Mouse (Mus musculus) embryonic facial prominence, embryonic 15.5 days (tissue): ENCODE results near the gene Rab20. TPM values are rescaled to one million over a fixed set of nuclear protein-coding genes. Genes with fewer than 3 reads are reported as not detected.
"Not testable (repeated sequence)": the region's sequence is repeated elsewhere in the genome, so short reads cannot be mapped to it uniquely, and the experiment has no call there.

Experiments
- ATAC-seq: fragments of 200-750 bp; cut with Nextera tagmentation; 2 replicates; pipeline ENCODE4 v1.8.0; 2017; ENCODE audit warnings: low read depth, moderate TSS enrichment; ENCODE audit not compliant: insufficient number of reproducible peaks, low FRiP score, low TSS enrichment
- H3K27ac ChIP-seq: fragments of 300-500 bp; sonication (generic); replicated peaks from 2 replicates; pipeline ENCODE4 v1.5.1; 2015; ENCODE audit warnings: mild to moderate bottlenecking, inconsistent platforms
- H3K27me3 ChIP-seq: fragments of 300-500 bp; sonication (generic); 2 replicates; pipeline ENCODE4 v1.6.1; 2015; ENCODE audit warnings: inconsistent platforms
- H3K36me3 ChIP-seq: fragments of 300-500 bp; sonication (generic); 2 replicates; pipeline ENCODE4 v1.6.1; 2015; ENCODE audit warnings: mild to moderate bottlenecking, inconsistent platforms
- H3K4me1 ChIP-seq: fragments of 300-500 bp; sonication (generic); 2 replicates; pipeline ENCODE4 v1.6.1; 2015; ENCODE audit warnings: inconsistent platforms
- H3K4me2 ChIP-seq: fragments of 300-500 bp; sonication (generic); replicated peaks from 2 replicates; pipeline ENCODE4 v1.6.1; 2015; ENCODE audit warnings: mild to moderate bottlenecking, inconsistent platforms
- H3K4me3 ChIP-seq: fragments of 300-500 bp; sonication (generic); replicated peaks from 2 replicates; pipeline ENCODE4 v1.5.1; 2015; ENCODE audit warnings: mild to moderate bottlenecking, inconsistent platforms
- H3K9ac ChIP-seq: fragments of 300-500 bp; sonication (generic); 2 replicates; pipeline ENCODE4 v1.6.1; 2015; ENCODE audit warnings: inconsistent platforms
- H3K9me3 ChIP-seq: fragments of 300-500 bp; sonication (generic); replicated peaks from 2 replicates; pipeline ENCODE4 v1.6.1; 2016; ENCODE audit warnings: inconsistent platforms
- WGBS: fragments of 180-500 bp; shearing (Covaris S2); methylation state at CpG from one replicate; pipeline ENCODE4 v1.1.7; 2015; 5-methylcytosine and 5-hydroxymethylcytosine counted together
- polyA plus RNA-seq: library from polyadenylated mRNA; unstranded; fragments of >200 nt; fragmentation: Nextera tagmentation; extraction: Ambion mirVana; gene quantifications from 2 replicates; pipeline ENCODE4 v1.2.1, GENCODE M21; 2015

The Rab20 gene
- polyA plus RNA-seq, 1 experiment from 2014 or later, result 2.1 TPM

DNA sequence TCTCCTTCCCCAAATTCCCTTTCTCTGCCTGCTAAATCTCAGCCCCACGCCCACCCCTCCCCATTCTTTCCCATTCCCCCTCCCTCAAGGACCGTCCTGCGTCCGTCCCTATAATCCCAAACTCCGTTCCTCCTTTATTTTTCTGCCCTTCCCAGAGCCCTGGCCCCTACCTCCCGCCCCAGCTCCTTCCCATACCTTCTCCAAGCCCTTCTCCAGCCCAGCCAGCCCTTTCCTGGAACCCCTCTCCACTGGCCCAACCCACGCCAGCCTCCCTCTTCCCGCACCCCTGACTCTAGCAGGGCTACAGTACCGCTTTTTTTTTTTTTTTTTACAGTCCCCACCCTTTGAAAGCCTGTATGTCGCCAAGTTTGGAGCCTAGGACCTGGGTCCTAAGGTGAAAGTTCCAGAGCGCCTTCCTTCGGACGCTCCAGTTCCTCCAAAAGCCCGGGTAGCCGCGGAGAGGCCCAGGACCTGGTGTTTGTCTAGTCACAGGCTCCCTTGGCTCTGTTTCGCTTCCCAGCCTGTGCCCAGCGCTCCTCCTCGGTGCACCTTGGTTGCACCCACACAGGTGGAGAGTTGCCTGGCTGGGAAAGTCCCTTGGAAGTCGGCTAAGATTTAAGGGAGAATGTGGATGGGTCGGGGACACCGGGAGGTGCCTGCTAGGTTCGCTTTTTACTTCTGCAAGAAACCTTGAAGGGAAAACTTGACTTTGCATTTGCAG, 457 bp upstream of the Rab20 start:
- ATAC-seq, result no peak

DNA sequence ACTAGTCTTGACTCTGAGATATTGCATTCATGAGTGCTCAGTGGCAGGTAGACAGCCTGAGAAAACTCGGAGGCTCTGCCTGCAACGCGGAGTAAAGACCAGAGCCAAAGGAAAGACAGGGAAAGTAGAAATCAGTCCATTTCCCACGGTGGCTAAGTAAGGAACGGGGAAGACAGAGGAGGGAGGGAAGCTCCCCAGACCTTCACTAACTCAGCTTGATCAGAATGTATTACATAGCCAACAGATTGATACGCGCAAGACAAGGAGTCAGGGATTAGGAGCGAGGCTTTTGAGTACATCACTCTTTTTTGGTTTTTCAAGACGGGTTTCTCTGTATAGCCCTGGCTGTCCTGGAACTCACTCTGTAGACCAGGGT, 1.3 kb downstream of the Rab20 start:
- ATAC-seq, result no peak
- WGBS, result 4% methylated on average over 9 of the region's 9 CpGs
- Histone ChIP-seq H3K9me3 (no peaks in the 10 kb centered on the region), H3K4me2 (peak overlapping the region; percentile 95), H3K36me3 (no peaks in the 10 kb centered on the region), H3K9ac (no peak overlapping the region), H3K4me3 (peak overlapping the region; percentile 50), H3K27ac (no peak overlapping the region), H3K4me1 (peaks cover 33% of the 10 kb centered on the region), H3K27me3 (peaks cover 81% of the 10 kb centered on the region)

More for the DNA sequence above, 457 bp upstream of the Rab20 start:
- H3K27ac ChIP-seq, result no peak overlapping the region
- WGBS, result 4% methylated on average over 23 of the region's 23 CpGs
- peaks cover 82% of the 10 kb centered on the region for H3K27me3 ChIP-seq
- peak overlapping the region; percentile 50 for H3K4me3 ChIP-seq
- H3K9ac ChIP-seq, result no peak overlapping the region
- peak overlapping the region; percentile 95 for H3K4me2 ChIP-seq
- peaks cover 33% of the 10 kb centered on the region for H3K4me1 ChIP-seq
- no peaks in the 10 kb centered on the region for H3K36me3 ChIP-seq
- H3K9me3 ChIP-seq, result no peaks in the 10 kb centered on the region

DNA sequence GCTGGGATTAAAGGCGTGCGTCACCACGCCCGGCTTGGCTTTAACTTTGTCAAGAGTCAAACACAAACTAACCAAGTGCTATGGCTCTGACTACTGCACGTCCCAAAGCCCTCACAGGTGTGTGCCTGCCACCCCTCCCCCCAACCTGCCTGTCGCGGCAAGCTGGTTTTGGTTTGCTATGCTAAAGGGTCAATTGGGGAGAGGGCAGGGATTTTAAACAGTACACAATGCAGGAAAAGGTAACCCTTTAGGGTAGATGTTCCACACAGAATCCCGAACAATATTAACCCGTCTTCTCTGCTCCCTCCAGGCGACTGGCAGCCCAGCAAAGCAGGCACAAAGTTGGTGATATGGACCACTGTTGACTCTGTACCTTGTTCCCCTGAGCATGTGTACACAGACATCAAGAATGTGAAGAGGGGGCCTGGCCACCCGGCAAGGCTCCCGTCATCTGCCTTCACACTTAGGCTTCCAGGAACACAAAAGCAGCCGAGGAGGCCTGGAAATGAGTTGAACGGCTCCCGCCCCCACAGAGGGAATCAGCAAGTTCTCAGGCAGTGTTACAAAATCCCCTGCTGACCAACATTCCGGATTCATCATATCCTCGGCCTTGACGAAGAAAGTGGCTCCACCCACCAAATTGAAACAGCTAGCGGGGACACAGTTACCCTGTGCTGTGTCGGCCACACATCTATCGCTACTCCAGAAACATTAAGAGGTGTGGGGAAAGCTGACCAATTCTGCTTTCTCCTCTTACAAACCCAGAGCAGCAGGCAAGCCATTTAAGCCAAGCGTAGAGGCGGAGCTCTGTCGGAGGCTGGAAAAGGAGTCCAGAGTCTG, 2.0 kb downstream of the Rab20 start:
- no peak overlapping the region for H3K9ac ChIP-seq
- no peaks in the 10 kb centered on the region for H3K9me3 ChIP-seq
- peak overlapping the region; percentile 95 for H3K4me2 ChIP-seq
- 8% methylated on average over 24 of the region's 24 CpGs for WGBS
- H3K27ac ChIP-seq, result no peak overlapping the region
- H3K27me3 ChIP-seq, result peaks cover 75% of the 10 kb centered on the region
- no peaks in the 10 kb centered on the region for H3K36me3 ChIP-seq
- H3K4me3 ChIP-seq, result peak overlapping the region; percentile 50
- peaks cover 33% of the 10 kb centered on the region for H3K4me1 ChIP-seq
- ATAC-seq, result no peak

DNA sequence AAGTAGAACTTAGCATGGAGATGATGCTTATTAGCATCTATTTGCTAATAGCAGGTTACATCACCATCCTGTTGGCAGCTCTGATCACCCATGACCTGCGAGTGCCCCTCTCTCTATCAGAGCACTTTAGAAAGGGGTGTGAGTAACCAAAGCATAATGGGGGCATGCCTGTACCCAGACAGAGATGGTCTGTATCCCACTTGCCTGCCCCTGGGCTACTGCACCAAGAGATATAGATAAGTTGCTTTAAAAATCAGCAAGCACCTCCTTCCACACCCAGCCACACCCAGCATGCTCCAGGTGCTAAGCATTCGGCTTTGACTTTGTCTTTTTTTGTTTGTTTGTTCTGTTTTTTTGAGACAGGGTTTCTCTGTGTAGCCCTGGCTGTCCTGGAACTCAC, 2.6 kb downstream of the Rab20 start:
- 23% methylated on average over 2 of the region's 2 CpGs for WGBS
- ATAC-seq, result no peak
- H3K27ac ChIP-seq, result no peak overlapping the region
- peaks cover 33% of the 10 kb centered on the region for H3K4me1 ChIP-seq
- no peak overlapping the region for H3K4me2 ChIP-seq
- no peaks in the 10 kb centered on the region for H3K9me3 ChIP-seq
- no peak overlapping the region for H3K4me3 ChIP-seq
- no peak overlapping the region for H3K9ac ChIP-seq
- no peaks in the 10 kb centered on the region for H3K36me3 ChIP-seq
- H3K27me3 ChIP-seq, result peaks cover 71% of the 10 kb centered on the region

DNA sequence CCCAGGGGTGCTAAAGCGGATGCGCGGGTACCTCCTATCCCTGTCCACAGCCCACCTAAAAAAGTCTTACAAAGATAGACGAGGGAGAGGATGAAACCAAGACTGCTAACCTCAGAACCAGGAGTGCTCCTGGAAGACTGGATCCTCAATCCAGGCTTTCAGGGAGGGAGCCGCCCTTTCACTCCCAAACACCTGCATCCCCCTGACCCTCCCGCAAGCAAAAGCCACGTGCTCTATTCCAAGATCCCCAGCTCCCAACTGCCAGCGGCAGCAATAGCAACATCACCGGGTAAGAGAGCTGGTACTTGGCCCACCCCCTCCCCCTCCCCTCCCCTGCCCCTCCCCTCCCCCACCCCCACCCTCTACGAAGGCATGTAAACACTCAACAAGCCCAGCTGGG, 3.1 kb downstream of the Rab20 start:
- H3K9me3 ChIP-seq, result no peaks in the 10 kb centered on the region
- no peaks in the 10 kb centered on the region for H3K36me3 ChIP-seq
- H3K4me3 ChIP-seq, result no peak overlapping the region
- no peak overlapping the region for H3K4me2 ChIP-seq
- H3K9ac ChIP-seq, result no peak overlapping the region
- H3K27me3 ChIP-seq, result peaks cover 66% of the 10 kb centered on the region
- H3K27ac ChIP-seq, result no peak overlapping the region
- WGBS, result 9% methylated on average over 10 of the region's 10 CpGs
- no peak for ATAC-seq
- H3K4me1 ChIP-seq, result peaks cover 33% of the 10 kb centered on the region

DNA sequence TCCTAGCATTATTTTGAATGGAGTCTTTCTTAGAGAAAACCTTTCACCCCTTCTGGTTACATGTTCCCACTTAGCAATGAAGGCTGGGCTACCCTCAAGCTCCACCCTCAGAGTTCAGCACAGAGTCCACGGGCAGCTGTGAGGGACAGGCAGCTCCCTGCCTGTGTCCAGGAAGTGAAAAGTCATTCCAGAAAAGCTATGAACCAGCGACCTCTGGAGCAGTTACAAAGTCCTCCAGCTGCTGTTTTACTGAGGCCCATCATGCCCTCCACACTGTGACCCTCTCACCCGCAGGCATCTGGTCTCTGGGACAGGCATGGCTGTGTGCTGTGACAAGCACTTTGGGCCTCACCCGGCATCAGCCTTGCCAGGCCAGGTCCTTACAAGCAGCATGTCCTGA, 5.4 kb downstream of the Rab20 start:
- Histone ChIP-seq H3K9ac (no peak overlapping the region), H3K9me3 (no peaks in the 10 kb centered on the region), H3K36me3 (no peaks in the 10 kb centered on the region), H3K4me1 (peaks cover 18% of the 10 kb centered on the region), H3K4me2 (no peak overlapping the region), H3K4me3 (no peak overlapping the region), H3K27me3 (peaks cover 43% of the 10 kb centered on the region), H3K27ac (no peak overlapping the region)
- ATAC-seq, result no peak
- 35% methylated on average over 4 of the region's 4 CpGs for WGBS

DNA sequence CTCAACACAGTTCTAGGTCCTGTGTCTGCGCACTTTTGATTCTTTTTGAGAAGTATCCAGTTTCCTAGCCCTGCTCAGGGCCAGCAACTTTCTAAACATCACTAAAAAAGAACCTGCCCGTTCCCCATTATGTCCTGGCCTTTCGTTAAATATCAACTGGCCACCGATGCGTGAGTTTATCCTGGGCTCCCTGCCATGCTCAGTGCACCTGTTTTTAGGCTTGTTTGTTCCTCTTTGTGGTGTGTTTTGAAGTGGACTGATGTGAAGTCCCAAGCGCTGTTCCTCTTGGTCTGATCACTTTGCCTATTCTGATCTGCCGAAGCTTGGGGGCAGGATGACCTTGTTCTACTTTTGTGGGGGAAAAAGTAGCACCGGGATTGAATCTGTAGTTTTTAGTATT, 7.2 kb downstream of the Rab20 start:
- H3K9me3 ChIP-seq, result no peaks in the 10 kb centered on the region
- H3K27me3 ChIP-seq, result peaks cover 29% of the 10 kb centered on the region
- ATAC-seq, result no peak
- H3K4me1 ChIP-seq, result peaks cover 2% of the 10 kb centered on the region
- no peak overlapping the region for H3K4me2 ChIP-seq
- no peaks in the 10 kb centered on the region for H3K36me3 ChIP-seq
- 47% methylated on average over 8 of the region's 8 CpGs for WGBS
- no peak overlapping the region for H3K27ac ChIP-seq
- H3K4me3 ChIP-seq, result no peak overlapping the region
- H3K9ac ChIP-seq, result no peak overlapping the region

DNA sequence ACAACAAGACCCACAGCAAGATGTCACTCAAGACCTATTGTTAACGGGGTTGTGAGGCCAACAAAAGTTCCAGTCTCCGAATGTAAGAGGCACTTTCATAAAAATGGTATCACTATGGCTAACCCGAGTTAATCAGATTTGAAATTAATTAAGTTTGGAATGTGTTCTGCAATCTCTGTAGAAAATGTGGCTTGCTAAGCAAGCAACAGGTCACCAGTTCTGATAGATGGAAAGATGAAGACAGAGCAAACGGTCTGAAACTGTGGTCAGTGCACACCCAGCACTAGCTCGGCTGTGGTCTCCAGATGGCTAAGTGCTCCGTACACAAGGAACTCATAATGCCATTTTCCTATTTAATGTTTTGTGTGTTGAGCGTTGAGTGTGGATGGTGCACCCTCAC, 7.8 kb downstream of the Rab20 start:
- H3K4me2 ChIP-seq, result no peak overlapping the region
- H3K36me3 ChIP-seq, result no peaks in the 10 kb centered on the region
- H3K27ac ChIP-seq, result no peak overlapping the region
- H3K4me1 ChIP-seq, result no peaks in the 10 kb centered on the region
- H3K27me3 ChIP-seq, result peaks cover 23% of the 10 kb centered on the region
- 69% methylated on average over 7 of the region's 7 CpGs for WGBS
- H3K4me3 ChIP-seq, result no peak overlapping the region
- H3K9ac ChIP-seq, result no peak overlapping the region
- H3K9me3 ChIP-seq, result no peaks in the 10 kb centered on the region
- ATAC-seq, result no peak

DNA sequence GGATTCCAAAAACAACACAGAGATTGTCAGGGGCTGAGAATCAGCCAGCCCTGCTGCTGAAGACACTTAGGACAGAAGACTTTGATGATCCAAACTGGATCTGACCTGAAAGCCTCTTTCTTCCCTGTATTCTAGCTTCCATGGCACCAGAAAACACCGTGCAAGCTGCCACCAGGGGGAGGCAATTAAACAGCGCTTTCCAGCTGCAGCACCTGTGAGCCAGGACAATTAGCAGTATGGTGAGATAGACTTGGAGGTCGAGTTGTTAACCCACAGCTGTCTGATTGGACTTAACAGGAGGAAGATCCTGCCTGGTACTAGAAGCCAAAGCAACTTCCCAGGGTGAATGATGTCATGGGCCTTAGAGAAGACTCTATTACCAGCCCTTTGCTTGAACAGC, 9.4 kb downstream of the Rab20 start:
- Histone ChIP-seq H3K27me3 (peaks cover 10% of the 10 kb centered on the region), H3K36me3 (no peaks in the 10 kb centered on the region), H3K4me3 (no peak overlapping the region), H3K4me2 (no peak overlapping the region), H3K27ac (no peak overlapping the region), H3K4me1 (no peaks in the 10 kb centered on the region), H3K9ac (no peak overlapping the region), H3K9me3 (no peaks in the 10 kb centered on the region)
- WGBS, result 7% methylated on average over 3 of the region's 3 CpGs
- ATAC-seq, result no peak

DNA sequence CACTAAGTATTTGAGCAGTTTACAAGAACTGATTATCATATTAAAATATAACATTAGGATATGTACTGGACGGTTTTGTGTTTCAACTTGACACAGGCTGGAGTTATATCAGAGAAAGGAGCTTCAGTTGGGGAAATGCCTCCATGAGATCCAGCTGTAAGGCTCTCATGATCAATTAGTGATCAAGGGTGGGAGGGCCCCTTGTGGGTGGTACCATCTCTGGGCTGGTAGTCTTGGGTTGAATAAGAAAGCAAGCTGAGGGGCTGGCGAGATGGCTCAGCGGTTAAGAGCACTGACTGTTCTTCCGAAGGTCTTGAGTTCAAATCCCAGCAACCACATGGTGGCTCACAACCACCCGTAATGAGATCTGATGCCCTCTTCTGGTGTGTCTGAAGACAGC, 12.0 kb downstream of the Rab20 start:
- not testable (repeated sequence) for H3K9me3 ChIP-seq, H3K9ac ChIP-seq, ATAC-seq, H3K4me2 ChIP-seq, H3K27ac ChIP-seq, H3K4me3 ChIP-seq, H3K4me1 ChIP-seq, H3K27me3 ChIP-seq, H3K36me3 ChIP-seq
- 72% methylated on average over 5 of the region's 5 CpGs for WGBS

DNA sequence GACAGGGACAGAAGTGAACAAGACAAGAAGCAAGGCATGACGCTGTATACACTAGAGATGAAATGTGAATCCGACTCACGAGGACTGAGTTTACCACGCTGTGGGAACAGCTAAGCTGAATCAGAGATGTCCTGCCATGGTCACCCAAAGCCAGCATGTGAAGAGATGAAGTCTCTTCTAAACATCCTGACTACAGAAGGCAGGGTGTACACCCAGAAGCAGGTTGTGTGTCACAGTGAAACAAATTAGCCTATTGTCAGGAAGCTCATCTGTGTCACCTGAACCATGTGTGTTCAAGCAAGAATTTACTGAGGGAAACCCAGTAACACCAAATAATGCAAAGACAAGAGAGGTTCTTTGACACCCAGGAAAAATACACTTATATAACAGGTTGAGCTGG, 12.9 kb downstream of the Rab20 start:
- Histone ChIP-seq H3K4me1 (0 out of 2 replicates have a peak, but pooled peaks cover 3% of the 10 kb centered on the region), H3K9me3 (no peaks in the 10 kb centered on the region), H3K4me3 (no peak overlapping the region), H3K27ac (no peak overlapping the region), H3K4me2 (no peak overlapping the region), H3K36me3 (no peaks in the 10 kb centered on the region), H3K9ac (no peak overlapping the region), H3K27me3 (no peaks in the 10 kb centered on the region)
- no peak for ATAC-seq
- WGBS, result 86% methylated on average over 4 of the region's 4 CpGs

DNA sequence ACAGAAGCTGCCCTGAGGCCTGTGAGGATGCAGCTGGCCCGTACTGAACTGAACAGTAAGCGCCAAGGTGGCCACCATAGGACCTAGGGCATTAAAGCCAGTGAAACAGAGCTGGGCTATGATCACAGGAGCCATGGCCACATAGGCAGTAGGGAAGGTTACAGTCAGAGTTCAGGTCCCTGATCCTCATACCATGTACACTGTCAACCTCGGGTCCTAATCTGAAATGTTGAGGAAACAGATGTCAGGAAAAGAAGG, 13.9 kb downstream of the Rab20 start:
- Histone ChIP-seq H3K27me3 (no peaks in the 10 kb centered on the region), H3K4me1 (0 out of 2 replicates have a peak, but pooled peaks cover 3% of the 10 kb centered on the region), H3K36me3 (no peaks in the 10 kb centered on the region), H3K9me3 (no peaks in the 10 kb centered on the region), H3K4me2 (no peak overlapping the region), H3K4me3 (no peak overlapping the region), H3K9ac (no peak overlapping the region), H3K27ac (no peak overlapping the region)
- no peak for ATAC-seq
- WGBS, result 64% methylated on average over 3 of the region's 3 CpGs
